Mouse (Mus musculus): ENCODE measurements around the gene Btbd19.
A peak's percentile ranks its signal among the peaks of the same experiment; 100 is the strongest.

The Btbd19 gene

DNA sequence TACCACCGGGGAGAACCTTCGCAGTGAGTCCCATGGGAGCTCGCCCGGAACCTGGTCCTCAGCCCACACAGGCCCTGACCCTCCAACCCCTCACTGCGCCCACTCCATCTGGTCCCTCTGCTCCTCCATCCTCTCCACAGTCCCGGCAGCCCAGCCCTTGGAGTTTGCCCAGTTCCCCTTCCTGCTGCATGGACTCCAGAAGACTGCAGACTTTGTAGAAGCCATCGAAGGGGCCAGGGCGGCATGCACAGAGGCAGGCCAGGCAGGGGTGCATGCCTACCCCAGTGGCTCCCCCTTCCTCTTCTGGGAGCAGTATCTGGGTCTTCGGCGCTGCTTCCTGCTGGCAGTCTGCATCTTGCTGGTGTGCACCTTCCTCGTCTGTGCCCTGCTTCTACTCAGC lies 14.5 kb downstream of the Btbd19 start:
- DNase-seq, result no peak

DNA sequence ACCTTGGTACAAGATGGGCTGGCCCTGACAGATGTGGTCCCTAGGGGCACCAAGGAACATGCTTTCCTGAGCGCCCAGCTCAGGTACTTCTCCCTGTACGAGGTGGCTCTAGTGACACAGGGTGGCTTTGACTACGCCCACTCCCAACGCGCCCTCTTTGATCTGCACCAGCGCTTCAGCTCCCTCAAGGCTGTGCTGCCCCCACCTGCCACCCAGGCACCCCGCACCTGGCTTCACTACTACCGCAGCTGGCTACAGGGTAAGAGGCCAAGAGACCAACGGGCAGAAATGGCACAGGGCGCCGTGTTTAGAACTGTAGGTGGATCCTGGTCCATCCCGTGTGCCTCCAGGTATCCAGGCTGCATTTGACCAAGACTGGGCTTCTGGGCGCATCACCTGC lies 15.3 kb downstream of the Btbd19 start:
- no peak for DNase-seq

DNA sequence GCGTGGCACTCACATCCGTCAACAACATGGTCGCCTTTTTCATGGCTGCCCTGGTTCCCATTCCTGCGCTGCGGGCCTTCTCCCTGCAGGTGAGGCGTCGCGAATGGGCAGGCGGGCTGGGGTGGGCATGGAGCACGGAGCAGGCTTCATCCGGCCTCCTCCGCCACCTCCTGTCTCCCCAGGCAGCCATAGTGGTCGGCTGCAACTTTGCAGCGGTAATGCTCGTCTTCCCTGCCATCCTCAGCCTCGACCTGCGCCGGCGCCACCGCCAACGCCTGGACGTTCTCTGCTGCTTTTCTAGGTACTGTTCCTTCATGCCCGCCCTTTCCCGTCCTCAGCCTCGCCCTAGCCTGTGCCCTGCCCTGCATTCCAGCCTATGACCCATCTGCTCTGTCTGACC lies 16.2 kb downstream of the Btbd19 start:
- no peak for DNase-seq

DNA sequence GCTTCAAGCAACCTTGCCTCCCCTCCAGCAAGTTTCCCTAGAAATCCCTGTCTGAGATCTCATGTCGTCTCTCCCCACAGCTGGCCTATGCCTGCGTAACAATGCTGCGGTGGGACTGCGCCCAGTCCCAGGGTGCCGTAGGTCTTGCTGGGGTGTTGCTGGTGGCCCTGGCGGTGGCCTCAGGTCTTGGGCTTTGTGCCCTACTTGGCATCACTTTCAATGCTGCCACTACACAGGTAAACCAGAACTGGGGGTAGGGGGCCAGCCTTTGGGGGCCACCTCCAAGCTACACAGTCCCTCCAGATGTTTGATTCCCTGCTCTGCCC lies 17.0 kb downstream of the Btbd19 start:
- DNase-seq, result no peak

DNA sequence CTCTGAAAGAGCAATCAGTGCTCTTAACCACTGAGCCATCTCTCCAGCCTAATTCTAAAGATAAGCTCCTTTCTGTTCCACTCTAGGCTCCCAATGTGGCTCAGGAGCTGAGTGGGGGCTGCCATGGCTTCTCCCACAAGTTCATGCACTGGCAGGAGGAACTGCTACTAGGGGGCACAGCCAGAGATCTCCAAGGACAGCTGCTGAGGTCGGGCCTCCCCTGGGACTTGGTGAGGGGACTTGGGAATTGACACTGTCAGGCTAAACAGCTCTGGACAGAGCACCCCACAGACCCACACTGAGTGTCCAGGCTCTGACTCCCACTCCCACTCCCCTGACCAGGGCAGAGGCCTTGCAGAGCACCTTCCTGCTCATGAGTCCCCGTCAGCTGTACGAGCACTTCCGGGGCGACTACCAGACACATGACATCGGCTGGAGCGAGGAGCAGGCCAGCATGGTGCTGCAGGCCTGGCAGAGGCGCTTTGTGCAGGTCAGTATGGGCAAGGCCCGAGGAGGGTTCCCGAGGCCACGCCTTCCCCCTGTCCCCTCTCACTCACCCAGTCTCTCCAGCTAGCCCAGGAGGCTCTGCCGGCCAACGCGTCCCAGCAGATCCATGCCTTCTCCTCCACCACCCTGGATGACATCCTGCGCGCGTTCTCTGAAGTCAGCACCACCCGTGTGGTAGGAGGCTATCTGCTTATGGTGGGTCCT lies 17.6 kb downstream of the Btbd19 start:
- DNase-seq, result no peak

DNA sequence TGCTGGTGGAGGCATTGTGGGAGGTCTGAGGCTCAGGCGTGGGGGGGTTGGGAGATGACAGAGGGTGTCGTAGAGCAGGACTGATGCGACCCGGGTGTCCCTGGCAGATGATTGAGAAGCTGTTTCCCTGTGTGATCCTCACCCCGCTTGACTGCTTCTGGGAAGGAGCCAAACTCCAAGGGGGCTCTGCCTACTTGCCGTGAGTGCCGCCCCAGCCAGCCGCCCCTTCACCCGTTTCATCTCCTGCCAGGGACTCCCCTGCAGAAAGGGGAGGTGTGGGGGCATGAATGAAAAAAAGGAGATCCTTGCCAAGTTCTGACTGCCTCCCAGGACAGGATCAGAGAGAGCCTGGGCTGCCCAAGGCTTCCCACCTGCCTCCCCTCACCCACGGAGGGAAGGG lies 20.4 kb downstream of the Btbd19 start:
- peak; percentile 52 for DNase-seq

DNA sequence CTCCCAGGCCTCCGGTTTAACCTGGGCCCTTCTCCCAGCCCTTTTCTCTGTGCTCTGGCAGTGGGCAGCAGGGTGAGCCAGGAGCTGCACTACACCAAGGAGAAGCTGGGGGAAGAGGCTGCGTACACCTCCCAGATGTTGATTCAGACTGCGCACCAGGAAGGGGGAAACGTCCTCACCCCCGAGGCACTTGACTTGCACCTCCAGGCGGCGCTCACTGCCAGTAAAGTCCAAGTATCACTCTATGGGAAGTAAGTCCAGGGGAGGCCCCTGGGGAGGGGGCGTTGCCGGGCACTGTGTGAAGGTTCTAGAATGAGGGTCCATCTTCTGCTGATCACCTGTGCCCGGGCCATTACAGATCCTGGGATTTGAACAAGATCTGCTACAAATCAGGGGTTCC lies 20.9 kb downstream of the Btbd19 start:
- DNase-seq, result no peak

DNA sequence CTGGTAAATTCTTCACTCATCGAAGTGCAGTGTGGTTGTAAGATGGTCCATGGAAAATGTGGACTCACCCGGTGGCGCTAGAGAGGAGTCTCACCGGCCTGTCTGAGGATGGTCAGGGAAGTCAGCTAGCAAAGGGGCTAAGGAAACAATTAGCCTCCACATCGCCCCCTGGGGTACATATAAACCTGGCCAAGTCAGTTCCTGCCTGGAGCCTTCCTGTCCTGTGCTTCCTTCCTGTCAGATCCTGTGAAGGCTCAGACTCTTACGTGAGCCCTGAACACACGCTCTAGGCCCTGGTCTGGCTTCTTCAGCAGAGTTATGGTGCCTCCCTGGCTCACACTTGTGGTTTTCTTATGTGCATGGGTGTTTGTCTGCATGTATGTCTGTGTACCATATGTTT lies 24.3 kb downstream of the Btbd19 start:
- peak; percentile 75 for DNase-seq

DNA sequence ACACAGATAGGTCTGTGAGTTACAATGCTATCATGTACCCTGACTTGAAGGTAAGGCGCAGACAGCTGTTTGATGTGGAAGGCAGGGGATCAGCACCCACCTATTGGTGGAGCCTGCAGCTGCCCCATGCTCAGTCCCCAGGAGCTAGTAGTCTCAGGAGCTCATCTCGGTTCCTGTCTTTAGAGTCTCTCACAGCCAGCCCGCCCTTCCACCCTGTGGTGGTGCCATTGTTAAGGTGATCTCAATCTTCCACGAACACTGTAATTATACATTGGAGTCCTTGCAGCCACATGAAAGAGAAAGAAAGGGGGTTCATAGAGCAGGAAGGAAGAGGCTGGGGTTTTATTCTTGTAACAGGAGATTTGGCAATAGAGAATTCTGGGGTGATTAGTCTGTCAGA lies 25.5 kb downstream of the Btbd19 start:
- DNase-seq, result no peak

DNA sequence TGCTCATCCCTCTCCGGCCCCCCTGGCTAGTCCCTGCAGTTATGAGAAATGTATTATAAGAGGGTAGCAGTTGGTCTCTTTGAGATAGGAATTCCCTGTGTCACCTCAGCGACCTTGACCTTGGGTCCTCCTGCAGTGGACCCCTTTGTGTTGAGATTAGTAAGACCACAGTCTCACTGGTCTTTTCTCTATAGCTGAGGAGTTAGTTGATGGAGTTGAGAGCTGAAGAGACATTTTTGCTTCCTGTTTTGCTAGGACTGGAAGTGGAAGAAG lies 26.8 kb downstream of the Btbd19 start:
- no peak for DNase-seq

DNA sequence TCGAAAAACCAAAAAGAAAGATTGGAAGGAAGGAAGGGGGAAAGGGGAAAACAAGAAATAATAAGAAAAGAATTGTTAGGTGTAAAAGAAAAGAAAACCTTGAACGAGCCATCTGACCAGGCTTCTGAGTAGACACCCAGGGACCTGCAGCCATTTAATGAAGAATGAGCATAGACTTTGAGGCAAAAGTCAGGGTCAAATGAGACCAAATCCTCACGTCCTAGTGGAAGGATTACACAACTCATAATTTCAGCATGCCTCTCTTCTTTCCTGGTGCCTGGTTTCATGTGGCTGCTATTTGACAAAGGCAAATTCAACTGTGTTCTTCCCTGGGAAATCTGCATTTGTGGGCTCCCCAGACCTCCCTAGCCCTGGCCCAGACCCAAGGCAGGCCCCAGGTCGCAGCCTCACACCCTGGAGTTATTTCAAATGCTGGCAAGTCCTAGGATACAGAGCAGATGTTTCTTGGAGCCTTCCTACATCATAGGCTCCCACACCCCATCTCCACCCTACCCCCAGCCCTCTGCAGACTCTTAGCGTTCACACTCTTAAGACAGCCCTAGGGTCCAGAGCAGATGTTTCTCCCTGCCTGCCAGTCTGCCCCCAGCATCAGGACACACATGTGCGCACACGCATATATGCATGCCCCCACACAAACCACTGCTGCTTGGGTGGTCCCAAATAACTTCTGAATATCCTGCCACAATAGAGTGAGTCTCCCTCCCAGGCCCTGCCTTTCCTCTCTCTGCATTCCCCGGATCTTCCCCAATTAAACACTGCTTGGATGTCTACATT lies 27.4 kb downstream of the Btbd19 start:
- peak; percentile 55 for DNase-seq

DNA sequence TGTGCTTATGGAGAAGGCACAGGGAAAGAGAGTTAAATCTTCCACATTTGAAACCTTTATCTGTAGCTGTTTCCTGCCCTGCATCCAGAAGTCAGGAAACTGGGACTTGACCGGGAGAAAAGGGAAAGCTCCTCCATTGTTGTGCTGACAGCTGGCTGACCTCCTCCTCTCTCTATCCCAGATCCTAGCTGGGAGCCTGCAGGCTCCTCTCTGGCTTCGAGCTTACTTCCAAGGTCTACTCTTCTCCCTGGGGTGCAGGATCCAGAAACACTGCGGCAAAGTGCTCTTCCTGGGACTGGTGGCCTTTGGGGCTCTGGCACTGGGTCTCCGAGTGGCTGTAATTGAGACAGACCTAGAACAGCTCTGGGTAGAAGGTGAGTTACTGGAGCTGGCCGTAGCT lies 28.9 kb downstream of the Btbd19 start:
- no peak for DNase-seq

DNA sequence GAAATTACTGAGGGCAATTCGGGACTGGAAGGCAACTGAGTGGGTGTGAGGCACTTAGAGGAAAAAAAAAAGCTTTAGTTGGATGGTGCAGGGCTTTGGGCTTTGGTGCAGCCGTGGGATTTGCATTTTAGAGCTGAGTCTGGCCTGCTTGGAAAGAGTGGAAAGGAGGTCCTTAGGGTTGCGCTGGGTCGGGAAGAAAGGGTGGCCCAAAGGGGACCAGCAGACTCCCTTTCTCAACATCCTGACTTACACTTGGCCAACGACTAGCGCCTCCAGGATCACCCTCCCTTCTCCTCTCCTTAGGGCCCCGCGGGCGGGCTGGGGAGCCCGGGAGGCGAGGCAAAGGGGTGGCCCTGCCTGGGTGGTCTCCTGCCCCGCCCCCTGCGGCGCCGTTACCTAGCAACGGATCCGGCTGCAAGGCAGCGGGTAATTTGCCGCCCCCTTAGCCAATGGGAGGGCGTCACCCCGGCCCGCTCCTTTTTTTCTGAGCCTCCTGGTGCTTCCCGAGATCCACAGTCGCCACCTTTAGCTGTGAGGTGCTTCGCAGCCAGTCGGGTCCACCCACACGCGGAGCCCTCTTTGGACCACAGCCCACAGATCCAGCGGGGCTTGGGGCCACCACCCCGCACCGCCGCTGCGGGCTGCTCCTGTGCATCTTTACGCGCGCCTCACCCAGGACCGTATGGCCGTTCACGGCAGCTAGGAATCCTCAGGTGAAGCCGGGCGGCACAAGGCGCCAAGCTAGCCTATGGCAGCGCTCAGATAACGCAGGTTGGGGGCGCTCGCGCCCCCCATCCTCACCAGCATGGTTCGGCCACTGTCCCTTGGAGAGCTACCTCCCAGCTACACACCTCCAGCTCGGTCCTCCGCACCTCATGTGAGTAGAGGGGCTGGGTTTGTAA lies 29.7 kb downstream of the Btbd19 start, which contains the start of gene Ptch2:
Ptch2 (plus strand) TSS at position 525 of the 902 bp plus-strand sequence.
- DNase-seq, result peak; percentile 95

DNA sequence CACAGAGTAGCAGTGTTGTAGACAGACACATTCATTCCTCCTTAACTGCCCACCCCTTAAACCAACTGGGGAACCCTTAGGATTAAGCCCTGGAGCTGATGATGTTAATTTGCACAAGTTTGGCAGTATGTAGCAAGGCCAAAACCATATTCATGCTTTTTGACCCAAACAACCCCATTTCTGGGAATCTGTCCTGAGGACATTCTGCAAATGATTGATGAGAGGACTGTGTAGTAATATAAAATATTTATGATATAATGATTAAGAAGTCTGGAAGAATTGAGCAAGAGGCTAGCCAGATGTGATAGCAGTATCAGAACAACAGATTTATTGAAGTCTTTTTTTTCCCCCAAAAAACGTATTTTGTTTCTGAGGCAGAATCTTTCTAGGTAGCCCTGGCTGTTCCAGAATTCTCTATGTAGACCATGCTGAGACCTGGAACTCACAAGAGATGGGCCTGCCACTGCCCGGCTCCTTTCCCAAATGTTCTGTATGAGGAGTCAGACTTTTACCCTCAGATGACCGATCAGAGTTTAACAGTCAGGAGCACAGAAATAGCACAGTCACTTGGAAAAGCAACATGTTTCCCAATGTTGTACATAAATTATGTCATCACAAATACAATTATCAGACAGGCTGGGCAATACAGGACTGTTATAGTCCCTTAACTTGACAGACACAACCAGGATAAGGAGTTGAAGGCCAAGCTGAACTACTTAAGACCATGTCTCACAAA lies 30.7 kb downstream of the Btbd19 start:
- no peak for DNase-seq

DNA sequence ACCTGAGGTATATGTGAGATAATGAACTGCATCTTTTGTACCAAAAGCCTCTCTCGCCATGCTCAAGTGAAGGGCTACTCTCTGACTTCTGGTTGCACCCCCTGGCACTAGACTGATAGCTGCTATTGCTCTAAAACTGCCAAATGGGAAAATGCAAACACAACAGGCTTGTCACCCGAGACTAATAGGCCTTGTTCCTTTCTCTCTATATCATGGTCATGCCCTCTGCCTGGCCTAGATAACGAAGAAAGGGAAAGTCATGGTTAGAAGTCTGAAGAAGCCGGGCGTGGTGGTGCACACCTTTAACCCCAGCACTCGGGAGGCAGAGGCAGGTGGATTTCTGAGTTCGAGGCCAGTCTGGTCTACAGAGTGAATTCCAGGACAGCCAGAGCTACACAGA lies 34.9 kb downstream of the Btbd19 start:
- DNase-seq, result no peak

DNA sequence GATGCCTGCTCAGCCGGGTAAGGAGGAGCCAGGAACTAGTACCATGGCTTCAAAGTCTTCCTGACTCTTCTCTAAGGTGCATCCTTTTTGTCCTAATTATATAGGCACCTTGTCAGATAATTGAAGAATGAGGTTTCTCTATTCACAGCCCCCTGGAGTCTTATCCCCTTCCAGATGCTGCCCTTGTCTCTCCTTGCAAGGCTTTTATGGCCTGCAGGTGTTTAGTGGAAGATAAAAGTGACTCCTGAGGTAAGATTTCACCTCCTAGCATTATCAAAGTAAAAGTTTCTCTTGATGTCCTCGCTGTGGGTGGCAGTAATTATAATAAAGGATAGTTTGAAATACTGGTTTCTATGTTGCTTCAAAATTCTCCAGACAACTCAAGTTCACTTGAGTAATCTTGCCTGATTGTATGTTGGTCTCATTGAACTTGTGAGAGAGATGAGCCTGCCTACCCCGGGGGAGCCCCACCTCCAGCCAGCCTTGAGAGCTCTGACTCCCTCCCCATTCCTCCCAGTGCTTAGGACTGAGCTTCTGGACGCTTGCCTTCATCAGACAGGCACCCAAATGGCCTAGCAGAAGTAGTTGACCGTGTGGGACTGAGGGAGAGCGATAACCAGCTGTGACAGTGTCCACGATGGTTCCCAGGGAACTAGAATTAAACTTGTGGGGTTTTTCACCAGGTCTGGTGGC lies 37.4 kb downstream of the Btbd19 start:
- DNase-seq, result no peak

DNA sequence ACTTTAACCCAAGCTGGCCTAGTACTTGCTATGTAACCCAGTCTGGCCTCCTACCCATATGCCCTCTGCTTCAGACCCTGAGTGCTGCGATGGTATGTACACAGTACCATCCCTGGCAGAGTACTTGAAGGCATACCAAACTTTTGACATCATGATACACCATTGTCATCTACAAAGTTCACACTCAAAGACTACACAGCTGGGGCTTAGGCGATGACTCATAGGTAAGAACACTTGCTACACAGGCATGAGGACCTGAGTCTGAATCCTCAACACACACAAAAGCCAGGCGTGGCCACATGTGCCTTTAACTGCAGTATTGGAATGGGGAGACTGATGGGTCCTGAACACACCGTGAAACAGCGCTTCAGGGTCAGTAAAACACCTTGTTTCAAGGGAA lies 54.3 kb downstream of the Btbd19 start:
- DNase-seq, result no peak

DNA sequence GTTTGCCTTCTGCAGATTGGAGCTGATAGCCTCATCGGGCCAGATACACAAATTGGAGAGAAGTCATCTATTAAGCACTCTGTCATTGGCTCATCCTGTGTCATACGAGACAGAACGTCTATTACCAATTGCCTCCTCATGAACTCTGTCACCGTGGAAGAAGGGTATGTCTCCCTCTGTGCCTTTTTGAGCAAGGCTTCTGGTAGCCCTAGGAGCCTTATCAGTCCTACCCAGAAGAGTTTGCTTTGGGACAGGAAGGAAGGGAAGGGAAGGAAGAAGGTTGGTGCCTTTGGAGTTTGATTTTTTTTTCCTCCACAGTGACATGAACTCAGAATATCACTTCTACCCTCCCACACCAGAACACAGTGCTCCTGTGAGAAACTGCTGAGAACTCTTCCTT lies 54.9 kb downstream of the Btbd19 start:
- DNase-seq, result no peak

DNA sequence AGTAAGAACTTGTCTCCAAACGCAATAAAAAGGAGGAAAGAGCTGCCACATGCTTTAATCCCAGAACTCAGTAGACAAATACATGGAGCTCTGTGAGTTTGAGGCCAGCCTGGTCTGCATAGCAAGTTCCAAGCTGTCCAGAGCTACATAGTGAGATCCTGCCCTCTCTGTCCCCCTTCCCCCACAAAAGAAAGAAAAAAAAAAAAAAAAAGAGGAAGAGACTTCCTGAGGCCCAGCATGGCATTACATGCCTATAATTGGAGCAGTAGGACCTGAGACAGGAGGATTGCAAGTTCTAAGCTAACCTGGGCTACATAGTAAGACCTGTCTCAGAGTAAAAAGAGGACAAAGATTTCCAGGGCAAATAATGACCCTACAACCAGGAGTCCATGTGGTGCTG lies 55.9 kb downstream of the Btbd19 start:
- DNase-seq, result no peak

Data from kidney, postnatal 10 days (tissue).